Mouse (Mus musculus): ENCODE results near the gene Dagla. TPM values are rescaled to one million over a fixed set of nuclear protein-coding genes. Genes with fewer than 3 reads are reported as not detected.
A peak's percentile ranks its signal among the peaks of the same experiment; 100 is the strongest.

The Dagla gene
- polyA plus RNA-seq, 1 experiment from 2014 or later: 2.2 TPM

- H3K4me1 ChIP-seq: peaks cover 43% of the 10 kb centered on the region
- H3K27ac ChIP-seq (replicated peaks): peak overlapping the region; percentile 78
- H3K9me3 ChIP-seq: no peaks in the 10 kb centered on the region
- peak overlapping the region; percentile 33; the same call in 1 of the 2 replicates for H3K4me3 ChIP-seq
- WGBS: 32% methylated on average over 11 of the region's 11 CpGs
- H3K27me3 ChIP-seq (replicated peaks; ENCODE audit: low read depth, poor library complexity, severe bottlenecking): peaks cover 31% of the 10 kb centered on the region
- no peaks in the 10 kb centered on the region for H3K36me3 ChIP-seq (replicated peaks)
- DNase-seq (ENCODE audit: low spot score): peak; percentile 61
These were observed 31.9 kb downstream of the Dagla start for GRCm38 (mm10) chr19:10272746-10273145.

- Histone ChIP-seq H3K9me3 (no peaks in the 10 kb centered on the region), H3K4me3 (no peak overlapping the region), H3K4me1 (peaks cover 41% of the 10 kb centered on the region), H3K27me3 (replicated peaks; ENCODE audit: low read depth, poor library complexity, severe bottlenecking) (peaks cover 33% of the 10 kb centered on the region), H3K27ac (replicated peaks) (no peak overlapping the region), H3K36me3 (replicated peaks) (no peaks in the 10 kb centered on the region)
- no peak for DNase-seq (ENCODE audit: low spot score)
- WGBS: 89% methylated on average over 7 of the region's 7 CpGs
These were observed 33.1 kb downstream of the Dagla start for GRCm38 (mm10) chr19:10271592-10271991.

GRCm38 (mm10) chr19:10270356-10270755, 34.3 kb downstream of the Dagla start:
- 77% methylated on average over 5 of the region's 5 CpGs for WGBS
- H3K4me1 ChIP-seq: peaks cover 39% of the 10 kb centered on the region
- H3K9me3 ChIP-seq: no peaks in the 10 kb centered on the region
- no peak for DNase-seq (ENCODE audit: low spot score)
- H3K27me3 ChIP-seq (replicated peaks; ENCODE audit: low read depth, poor library complexity, severe bottlenecking): peaks cover 20% of the 10 kb centered on the region
- H3K4me3 ChIP-seq: no peak overlapping the region
- no peak overlapping the region for H3K27ac ChIP-seq (replicated peaks)
- no peaks in the 10 kb centered on the region for H3K36me3 ChIP-seq (replicated peaks)

DNA sequence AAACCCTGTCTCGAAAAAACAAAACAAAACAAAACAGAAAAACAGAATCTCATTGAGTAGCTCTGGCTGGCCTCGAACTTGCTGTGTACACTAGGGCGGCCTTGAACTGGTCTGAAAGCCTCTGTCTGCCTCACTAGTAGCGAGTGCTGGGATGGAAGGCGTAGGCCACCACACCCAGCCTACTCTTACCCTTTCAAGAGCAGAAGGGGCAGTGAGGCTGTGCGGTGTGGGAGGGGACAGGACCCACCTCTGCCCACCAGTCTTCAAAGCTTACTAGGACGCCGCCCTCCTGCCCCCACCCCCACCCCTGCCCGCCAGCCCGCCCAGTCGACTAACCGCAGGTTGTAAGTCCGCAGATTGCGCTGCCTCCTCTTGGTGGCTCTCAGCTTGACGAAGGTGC, 35.8 kb downstream of the Dagla start:
- peaks cover 34% of the 10 kb centered on the region for H3K27me3 ChIP-seq (replicated peaks; ENCODE audit: low read depth, poor library complexity, severe bottlenecking)
- H3K36me3 ChIP-seq (replicated peaks): no peaks in the 10 kb centered on the region
- 82% methylated on average over 15 of the region's 15 CpGs for WGBS
- H3K27ac ChIP-seq (replicated peaks): no peak overlapping the region
- no peak for DNase-seq (ENCODE audit: low spot score)
- no peak overlapping the region for H3K4me3 ChIP-seq
- H3K4me1 ChIP-seq: peaks cover 38% of the 10 kb centered on the region
- no peaks in the 10 kb centered on the region for H3K9me3 ChIP-seq

DNA sequence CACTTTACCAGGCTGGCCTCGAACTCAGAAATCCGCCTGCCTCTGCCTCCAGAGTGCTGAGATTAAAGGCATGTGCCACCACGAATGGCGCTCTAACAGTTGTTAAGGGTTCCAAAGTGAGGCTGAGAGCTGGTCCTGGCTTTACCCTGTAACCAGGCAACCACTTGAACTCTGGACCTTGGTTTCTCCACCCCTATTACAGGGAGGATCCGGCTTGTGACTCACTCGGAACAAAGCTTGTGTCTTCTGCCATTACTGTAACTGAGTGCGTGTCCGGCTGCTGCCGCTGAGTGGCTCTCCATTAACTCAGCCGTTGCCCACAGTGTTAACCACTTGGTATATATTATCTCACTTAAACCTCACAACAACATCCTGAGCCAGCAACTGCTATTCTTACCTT, 36.7 kb downstream of the Dagla start:
- Histone ChIP-seq H3K4me1 (peaks cover 29% of the 10 kb centered on the region), H3K27me3 (replicated peaks; ENCODE audit: low read depth, poor library complexity, severe bottlenecking) (peaks cover 37% of the 10 kb centered on the region), H3K36me3 (replicated peaks) (no peaks in the 10 kb centered on the region), H3K27ac (replicated peaks) (no peak overlapping the region), H3K4me3 (no peak overlapping the region), H3K9me3 (no peaks in the 10 kb centered on the region)
- no peak for DNase-seq (ENCODE audit: low spot score)
- WGBS: 92% methylated on average over 10 of the region's 10 CpGs

DNA sequence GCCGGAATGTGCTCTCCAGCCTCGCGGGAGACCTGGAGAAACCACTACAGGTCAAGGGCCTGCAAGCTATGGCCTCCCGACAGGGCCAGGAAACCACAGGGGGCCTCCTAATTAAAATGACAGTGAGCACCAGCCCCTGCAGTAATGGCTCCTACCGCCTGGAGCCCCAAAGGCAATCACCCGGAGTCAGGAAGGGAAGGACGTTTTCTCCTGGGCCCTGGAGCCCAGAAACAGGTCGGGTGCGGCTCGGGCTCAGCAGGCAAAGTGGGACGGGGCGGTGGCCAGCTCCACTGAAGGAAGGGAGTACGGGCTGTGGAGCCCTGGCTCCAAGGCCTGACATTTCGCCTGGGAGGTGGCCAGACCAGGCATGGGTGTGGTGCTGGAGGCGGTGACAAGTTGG, 37.6 kb downstream of the Dagla start:
- H3K36me3 ChIP-seq (replicated peaks): no peaks in the 10 kb centered on the region
- WGBS: 17% methylated on average over 15 of the region's 15 CpGs
- DNase-seq (ENCODE audit: low spot score): peak; percentile 45
- peak overlapping the region; percentile 59; the same call in 1 of the 2 replicates for H3K27ac ChIP-seq (replicated peaks)
- H3K4me1 ChIP-seq: peaks cover 24% of the 10 kb centered on the region
- H3K9me3 ChIP-seq: no peaks in the 10 kb centered on the region
- H3K27me3 ChIP-seq (replicated peaks; ENCODE audit: low read depth, poor library complexity, severe bottlenecking): peaks cover 41% of the 10 kb centered on the region
- H3K4me3 ChIP-seq: no peak overlapping the region

- DNase-seq (ENCODE audit: low spot score): peak; percentile 77
- Histone ChIP-seq H3K27ac (replicated peaks) (no peak overlapping the region; the same call in 1 of the 2 replicates), H3K9me3 (no peaks in the 10 kb centered on the region), H3K36me3 (replicated peaks) (no peaks in the 10 kb centered on the region), H3K27me3 (replicated peaks; ENCODE audit: low read depth, poor library complexity, severe bottlenecking) (peaks cover 38% of the 10 kb centered on the region), H3K4me1 (peaks cover 24% of the 10 kb centered on the region), H3K4me3 (no peak overlapping the region)
- 24% methylated on average over 14 of the region's 14 CpGs for WGBS
These were observed 38.4 kb downstream of the Dagla start for GRCm38 (mm10) chr19:10266196-10266850.

GRCm38 (mm10) chr19:10261369-10261768, 43.3 kb downstream of the Dagla start:
- H3K27me3 ChIP-seq (replicated peaks; ENCODE audit: low read depth, poor library complexity, severe bottlenecking): peaks cover 21% of the 10 kb centered on the region
- H3K9me3 ChIP-seq: no peaks in the 10 kb centered on the region
- WGBS: 72% methylated on average over 7 of the region's 7 CpGs
- peaks cover 29% of the 10 kb centered on the region for H3K4me1 ChIP-seq
- no peak overlapping the region for H3K27ac ChIP-seq (replicated peaks)
- no peak for DNase-seq (ENCODE audit: low spot score)
- no peak overlapping the region for H3K4me3 ChIP-seq
- no peaks in the 10 kb centered on the region for H3K36me3 ChIP-seq (replicated peaks)

DNA sequence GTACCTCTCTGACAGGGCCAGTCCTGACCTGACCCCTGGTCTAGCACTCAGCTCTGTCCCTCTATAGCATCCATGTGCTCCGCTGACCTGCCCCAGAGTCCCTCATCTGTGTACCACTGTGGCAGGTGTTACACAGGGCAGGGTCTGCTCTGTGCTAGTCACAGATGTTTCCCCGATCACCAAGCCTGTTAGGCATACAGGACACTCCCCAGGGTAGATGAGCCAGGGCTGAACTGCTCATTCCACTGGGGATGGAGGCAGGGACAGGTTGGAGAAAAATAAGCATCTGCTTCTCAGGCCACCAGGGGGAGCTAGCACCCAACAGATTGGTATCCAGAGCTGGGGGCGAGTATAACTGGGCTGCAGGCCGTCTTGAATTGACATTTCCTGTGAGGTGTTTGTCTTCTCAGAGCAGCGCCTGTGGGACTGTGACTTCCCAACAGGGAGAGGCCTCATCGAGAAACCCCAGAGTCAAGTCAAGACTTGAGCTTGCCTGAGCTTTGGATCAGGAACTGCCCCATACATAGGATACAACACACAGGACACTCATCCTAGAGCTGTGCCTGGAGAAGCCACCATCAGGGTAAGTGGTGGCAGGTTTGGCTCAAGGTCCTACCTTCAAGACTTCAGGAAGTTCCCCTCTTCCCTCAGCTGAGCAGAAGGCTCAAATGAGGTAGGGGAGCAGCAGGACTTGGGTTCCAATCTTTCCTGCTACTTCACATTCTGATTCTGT, 46.2 kb downstream of the Dagla start:
- Histone ChIP-seq H3K27ac (replicated peaks) (no peak overlapping the region), H3K27me3 (replicated peaks; ENCODE audit: low read depth, poor library complexity, severe bottlenecking) (peaks cover 7% of the 10 kb centered on the region), H3K36me3 (replicated peaks) (no peaks in the 10 kb centered on the region), H3K4me1 (peaks cover 20% of the 10 kb centered on the region), H3K4me3 (no peak overlapping the region), H3K9me3 (no peaks in the 10 kb centered on the region)
- DNase-seq (ENCODE audit: low spot score): peak; percentile 84
- WGBS: 23% methylated on average over 6 of the region's 6 CpGs

GRCm38 (mm10) chr19:10248128-10248527, 56.5 kb downstream of the Dagla start:
- 52% methylated on average over 20 of the region's 20 CpGs for WGBS
- Histone ChIP-seq H3K4me3 (no peak overlapping the region), H3K9me3 (no peaks in the 10 kb centered on the region), H3K36me3 (replicated peaks) (no peaks in the 10 kb centered on the region), H3K4me1 (peaks cover 44% of the 10 kb centered on the region), H3K27me3 (replicated peaks; ENCODE audit: low read depth, poor library complexity, severe bottlenecking) (peaks cover 25% of the 10 kb centered on the region; the same call in 1 of the 2 replicates), H3K27ac (replicated peaks) (no peak overlapping the region; the same call in 1 of the 2 replicates)
- DNase-seq (ENCODE audit: low spot score): peak; percentile 55

DNA sequence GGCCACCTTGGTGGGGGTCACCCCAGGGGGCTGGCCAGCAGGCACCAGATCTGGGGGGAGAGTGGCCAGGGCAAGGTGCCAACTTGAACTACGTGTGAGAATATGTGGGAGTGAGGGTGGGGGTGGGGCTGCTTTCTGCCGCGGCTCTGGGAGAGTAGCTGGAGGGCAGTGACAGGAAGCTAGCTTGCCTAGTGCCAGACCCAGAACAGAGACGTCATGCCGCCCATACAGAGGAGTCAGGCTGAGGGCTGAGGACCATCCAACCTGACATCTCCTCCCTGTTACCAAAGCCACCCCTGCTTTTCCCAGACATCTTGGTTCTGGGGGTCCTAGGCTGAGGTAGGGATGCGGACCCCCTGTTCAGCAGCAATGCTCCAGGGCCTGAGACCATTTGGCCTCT, 57.5 kb downstream of the Dagla start:
- H3K36me3 ChIP-seq (replicated peaks): no peaks in the 10 kb centered on the region
- H3K4me1 ChIP-seq: peaks cover 50% of the 10 kb centered on the region
- H3K27me3 ChIP-seq (replicated peaks; ENCODE audit: low read depth, poor library complexity, severe bottlenecking): peaks cover 25% of the 10 kb centered on the region; the same call in 1 of the 2 replicates
- no peaks in the 10 kb centered on the region for H3K9me3 ChIP-seq
- no peak overlapping the region for H3K4me3 ChIP-seq
- peak overlapping the region; percentile 57; the same call in 1 of the 2 replicates for H3K27ac ChIP-seq (replicated peaks)
- WGBS: 37% methylated on average over 6 of the region's 6 CpGs
- DNase-seq (ENCODE audit: low spot score): no peak

- Histone ChIP-seq H3K9me3 (no peaks in the 10 kb centered on the region), H3K4me1 (peaks cover 68% of the 10 kb centered on the region), H3K36me3 (replicated peaks) (no peaks in the 10 kb centered on the region), H3K4me3 (no peak overlapping the region), H3K27me3 (replicated peaks; ENCODE audit: low read depth, poor library complexity, severe bottlenecking) (peaks cover 39% of the 10 kb centered on the region), H3K27ac (replicated peaks) (no peak overlapping the region)
- DNase-seq (ENCODE audit: low spot score): peak; percentile 69
- WGBS: 19% methylated on average over 3 of the region's 3 CpGs
These were observed 60.5 kb downstream of the Dagla start for GRCm38 (mm10) chr19:10244183-10244582.

DNA sequence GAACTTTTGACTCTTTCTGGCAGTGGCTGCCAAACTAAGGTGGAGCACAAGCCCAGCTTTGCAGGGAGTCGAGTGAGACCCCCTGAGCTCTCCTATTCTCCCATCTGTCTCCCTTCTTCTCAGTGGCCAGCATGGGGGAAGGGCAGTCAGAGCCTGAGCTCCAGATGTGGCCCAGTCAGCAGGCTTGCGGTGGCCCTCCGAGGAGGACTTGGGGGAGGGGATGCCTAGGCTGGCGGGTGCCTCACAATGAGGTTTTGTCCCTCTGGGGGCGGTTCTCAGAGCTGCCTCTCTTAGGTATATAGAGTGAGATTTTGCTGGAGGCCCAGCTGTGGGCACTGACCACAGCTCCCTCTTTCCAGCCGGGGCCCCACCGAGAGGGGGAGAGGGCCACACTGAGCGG, 61.8 kb downstream of the Dagla start:
- Histone ChIP-seq H3K27me3 (replicated peaks; ENCODE audit: low read depth, poor library complexity, severe bottlenecking) (peaks cover 45% of the 10 kb centered on the region), H3K9me3 (no peaks in the 10 kb centered on the region), H3K4me1 (peaks cover 68% of the 10 kb centered on the region), H3K4me3 (peak overlapping the region; percentile 1), H3K27ac (replicated peaks) (peak overlapping the region; percentile 63), H3K36me3 (replicated peaks) (no peaks in the 10 kb centered on the region)
- DNase-seq (ENCODE audit: low spot score): peak; percentile 62
- WGBS: 2% methylated on average over 8 of the region's 8 CpGs

Measured in embryonic facial prominence, embryonic 10.5 days (tissue).